Mouse (Mus musculus) Patski (cell line): ENCODE measurements at regions not wholly inside any gene's neighbourhood (a gene's known extent, or its start where the extent isn't known, plus 50 kb on each side); places are given as distances from the start of the nearest gene placed in this dataset.

Experiments
- ATAC-seq: fragments of 100-300 bp; one replicate; pipeline ENCODE4 v1.8.0; 2021
- CTCF ChIA-PET: fragments of 350-600 bp; sonication (Branson Sonifier 250); formaldehyde crosslinking; loops from one replicate; lab custom pipeline; 2022; ENCODE audit warnings: inconsistent platforms; lab: Charles Lee
- POLR2A ChIA-PET: fragments of 350-600 bp; sonication (Branson Sonifier 250); formaldehyde crosslinking; loops from one replicate; lab custom pipeline; 2022; ENCODE audit warnings: antibody characterized with exemption, inconsistent platforms; lab: Charles Lee
- DNase-seq: peaks from one replicate; pipeline ENCODE4 v3.0.0-alpha.2; 2011; ENCODE audit warnings: low read depth, low spot score
- H3K27me3 ChIP-seq: fragments of 371-371 bp; one replicate; pipeline ENCODE4 v1.5.1; 2021
- CTCF ChIP-seq: fragments of 100-300 bp; IDR thresholded peaks from one replicate; pipeline ENCODE4 v1.5.1; 2021
- in situ Hi-C: fragments of 300-500 bp; cut with MboI; formaldehyde crosslinking; loops from 3 replicates; pipeline ENCODE4 v1.11.1; 2018; ENCODE audit warnings: low pct_unique_long_range_greater_than_20kb, mixed read lengths

DNA sequence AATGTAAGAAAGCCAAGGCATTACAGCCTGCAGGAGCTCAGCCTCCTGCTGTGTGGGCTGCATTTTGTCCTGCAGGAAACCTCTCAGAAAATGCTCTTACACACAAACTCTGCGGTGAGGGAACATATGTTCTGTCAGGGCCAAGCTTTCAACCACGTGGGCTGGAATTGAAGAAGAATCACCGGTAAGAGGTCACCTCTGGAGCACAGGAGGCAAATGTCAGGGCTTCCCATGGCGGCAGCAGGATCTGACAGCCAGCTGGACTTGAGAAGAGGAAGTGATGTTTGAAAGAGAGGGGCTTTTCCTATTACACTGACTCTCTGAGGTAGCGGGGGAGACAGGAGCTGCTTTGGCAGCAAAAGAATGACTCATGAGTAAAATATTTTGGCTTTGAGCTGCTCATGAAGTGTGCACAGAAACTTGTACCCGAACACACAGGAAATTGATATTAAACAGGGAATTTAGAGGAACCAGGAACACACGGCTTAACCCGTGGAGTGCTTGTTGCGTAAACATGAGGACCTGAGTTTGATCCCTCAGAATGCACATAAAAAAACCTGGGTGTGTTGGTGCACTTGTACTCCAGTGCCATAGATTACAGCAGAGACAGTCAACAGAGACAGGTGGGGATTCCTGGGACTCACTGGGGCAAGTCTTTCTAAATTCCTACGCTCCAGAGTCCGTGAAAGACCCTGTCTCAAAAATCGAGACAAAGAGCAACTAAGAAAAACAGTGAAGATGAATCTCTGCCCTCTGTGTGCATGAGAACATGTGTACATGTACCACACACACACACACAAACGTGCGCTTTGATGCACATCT, 848.1 kb upstream of the A1bg start:
- H3K27me3 ChIP-seq = no peaks in the 10 kb centered on the region
- peak; percentile 77 for ATAC-seq
- POLR2A ChIA-PET = interaction anchor here (0.6 to 1.0 kb wide), 2 partner anchors 16 to 171 kb away, joined by 3 read pairs; no protein-coding TSS in a partner anchor
- in situ Hi-C loops = no loop called here
- DNase-seq = peak; percentile 41
- CTCF ChIA-PET = interaction anchor here (1.6 kb wide), 1 partner anchor 73 kb away, joined by 3 read pairs; no protein-coding TSS in a partner anchor
- TF ChIP-seq CTCF = no peak

DNA sequence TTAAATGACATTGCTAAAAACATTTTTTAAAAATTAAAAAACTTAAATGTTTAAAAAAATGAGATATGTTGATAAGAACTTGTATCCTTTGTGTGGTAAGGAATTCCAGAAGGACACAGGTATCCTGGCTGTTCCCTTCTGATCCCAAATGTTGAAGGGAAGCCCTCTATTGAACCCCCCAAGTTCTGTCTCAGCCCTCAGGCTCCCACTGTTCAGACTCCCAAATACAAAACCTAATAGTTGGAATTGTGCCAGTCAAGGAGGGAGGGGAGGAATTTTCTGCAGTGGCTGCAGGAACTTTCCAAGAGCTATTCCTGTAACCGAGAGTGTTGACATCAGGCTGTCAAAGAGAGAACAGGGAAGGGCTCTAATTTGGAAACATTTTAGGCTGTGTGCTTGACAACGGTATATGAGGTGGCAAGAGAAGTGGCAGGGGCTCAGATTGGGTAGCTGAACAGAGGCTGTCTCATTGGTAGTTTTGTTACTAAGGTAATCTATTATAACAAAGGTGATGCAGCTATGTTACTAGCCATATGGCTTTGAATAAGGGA, 843.8 kb upstream of the A1bg start:
- CTCF ChIA-PET = interaction anchor here (1.0 to 2.4 kb wide), 5 partner anchors 11 to 35 kb away, joined by 3 to 10 read pairs (median 3); no protein-coding TSS in a partner anchor

DNA sequence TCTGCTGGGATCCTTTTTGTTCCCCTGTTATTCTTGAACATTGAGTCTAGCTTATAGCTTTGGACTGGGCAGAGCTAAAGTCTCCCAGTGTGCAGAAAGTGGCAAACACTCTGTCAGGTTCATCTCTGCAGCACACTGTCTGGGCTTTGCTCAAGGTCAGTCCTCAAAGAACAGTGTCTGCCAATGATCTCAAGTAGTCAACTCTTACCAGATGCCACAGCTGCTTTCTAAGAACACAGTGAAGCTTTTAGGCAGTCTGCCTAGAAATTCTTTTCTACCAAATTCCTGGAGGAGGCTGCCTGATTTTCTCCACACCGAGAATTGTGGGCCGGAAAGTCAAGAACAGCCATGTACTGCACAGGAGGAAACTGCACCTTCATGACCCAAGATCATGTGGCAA, 831.0 kb upstream of the A1bg start:
- in situ Hi-C loops = no loop called here
- no peak for TF ChIP-seq CTCF

More for the DNA sequence above, 843.8 kb upstream of the A1bg start:
- POLR2A ChIA-PET = no interaction called here
- ATAC-seq = no peak
- TF ChIP-seq CTCF = no peak
- H3K27me3 ChIP-seq = no peaks in the 10 kb centered on the region
- in situ Hi-C loops = no loop called here
- DNase-seq = no peak

GRCm38 (mm10) chr15:61723696-61724095, 800.9 kb upstream of the A1bg start:
- ChIA-PET CTCF (no interaction called here), POLR2A (no interaction called here)
- H3K27me3 ChIP-seq = no peaks in the 10 kb centered on the region
- DNase-seq (no peak), ATAC-seq (no peak)
- TF ChIP-seq CTCF = no peak
- in situ Hi-C loops = no loop called here

More for the DNA sequence above, 831.0 kb upstream of the A1bg start:
- DNase-seq (no peak), ATAC-seq (no peak)
- no peaks in the 10 kb centered on the region for H3K27me3 ChIP-seq
- ChIA-PET POLR2A (no interaction called here), CTCF (interaction anchor here (1.0 to 2.9 kb wide), 3 partner anchors 13 to 58 kb away, joined by 3 to 10 read pairs (median 3); no protein-coding TSS in a partner anchor)

DNA sequence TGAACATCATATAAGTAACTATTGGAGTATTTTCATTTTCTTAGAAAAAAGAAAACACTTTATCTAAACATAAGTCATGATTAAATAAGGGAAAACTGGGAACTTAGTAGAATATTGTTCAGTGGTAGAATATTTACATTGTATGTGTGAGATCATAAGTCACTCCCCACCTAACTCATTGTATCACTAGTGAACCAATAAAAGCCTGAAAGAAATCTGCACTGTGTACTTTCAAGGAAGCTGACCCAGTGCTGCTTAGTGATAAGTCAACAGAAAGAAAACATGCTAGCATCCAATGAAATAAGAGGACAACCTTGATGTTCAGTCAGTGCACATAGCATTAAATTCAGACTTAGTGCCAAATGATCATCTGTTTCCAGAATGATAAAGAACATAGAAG, 795.7 kb upstream of the A1bg start:
- ChIA-PET CTCF (no interaction called here), POLR2A (no interaction called here)
- ATAC-seq = no peak
- in situ Hi-C loops = no loop called here
- no peaks in the 10 kb centered on the region for H3K27me3 ChIP-seq
- no peak for TF ChIP-seq CTCF
- no peak for DNase-seq

- no peak for DNase-seq
- ATAC-seq = no peak
- no peaks in the 10 kb centered on the region for H3K27me3 ChIP-seq
- ChIA-PET CTCF (interaction anchor here (1.2 kb wide), 1 partner anchor 11 kb away, joined by 3 read pairs; no protein-coding TSS in a partner anchor), POLR2A (no interaction called here)
- TF ChIP-seq CTCF = no peak
- in situ Hi-C loops = no loop called here
Observed at GRCm38 (mm10) chr15:61717216-61717615, 794.4 kb upstream of the A1bg start.

- POLR2A ChIA-PET = interaction anchor here (0.9 kb wide), 1 partner anchor 26 kb away, joined by 3 read pairs; no protein-coding TSS in a partner anchor
- in situ Hi-C loops = no loop called here
- no peak for TF ChIP-seq CTCF
- no peaks in the 10 kb centered on the region for H3K27me3 ChIP-seq
- ATAC-seq (no peak), DNase-seq (no peak)
- CTCF ChIA-PET = no interaction called here
Observed at GRCm38 (mm10) chr15:61713953-61714352, 791.1 kb upstream of the A1bg start.

DNA sequence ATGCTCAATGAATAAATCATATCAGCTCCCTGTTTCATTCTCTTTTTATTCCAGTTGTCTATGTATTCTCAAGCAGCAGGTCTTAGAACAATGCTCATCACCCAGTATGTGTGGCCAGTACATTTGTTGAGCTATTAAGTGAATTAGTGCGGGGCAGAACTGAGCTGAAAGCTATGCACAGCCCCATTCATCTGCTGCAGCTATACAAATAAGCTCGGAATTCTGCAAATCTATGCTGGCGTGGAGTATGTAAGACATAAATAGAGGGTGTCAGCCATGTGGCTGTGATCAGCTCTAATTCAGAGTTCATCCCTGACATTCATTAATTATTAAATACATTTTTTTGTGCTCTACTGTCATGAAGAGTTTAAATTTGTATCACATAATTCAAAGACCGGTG, 786.1 kb upstream of the A1bg start:
- DNase-seq (no peak), ATAC-seq (no peak)
- ChIA-PET POLR2A (no interaction called here), CTCF (interaction anchor here (0.7 kb wide), 1 partner anchor 10 kb away, joined by 3 read pairs; no protein-coding TSS in a partner anchor)
- TF ChIP-seq CTCF = no peak
- in situ Hi-C loops = no loop called here
- no peaks in the 10 kb centered on the region for H3K27me3 ChIP-seq

GRCm38 (mm10) chr15:61707952-61708351, 785.1 kb upstream of the A1bg start:
- ChIA-PET CTCF (no interaction called here), POLR2A (no interaction called here)
- ATAC-seq = no peak
- in situ Hi-C loops = no loop called here
- TF ChIP-seq CTCF = no peak
- DNase-seq = no peak
- H3K27me3 ChIP-seq = no peaks in the 10 kb centered on the region

- POLR2A ChIA-PET = no interaction called here
Observed at GRCm38 (mm10) chr15:61692679-61693078, 769.9 kb upstream of the A1bg start.

DNA sequence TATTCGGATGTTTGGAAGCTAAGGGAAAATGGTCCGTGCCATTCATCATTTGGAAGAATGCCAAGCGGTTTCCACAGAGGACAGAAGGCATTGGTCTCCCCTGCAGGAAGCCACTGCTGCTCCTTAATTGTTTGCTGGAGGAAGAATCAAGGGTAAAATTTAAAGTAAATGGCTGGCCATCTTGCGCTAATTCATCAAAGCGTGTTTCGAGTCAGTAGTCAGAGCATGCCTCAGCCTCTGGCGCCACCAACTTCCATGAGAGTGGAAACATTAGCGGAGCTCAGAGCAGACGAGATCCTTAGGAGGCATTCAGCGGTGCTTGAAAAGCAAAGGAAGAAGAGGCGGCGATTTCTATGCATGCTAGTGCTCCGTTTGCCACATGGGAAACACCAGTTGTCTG, 767.6 kb upstream of the A1bg start:
- no peak for DNase-seq
- in situ Hi-C loops = no loop called here
- CTCF ChIA-PET = no interaction called here
- H3K27me3 ChIP-seq = no peaks in the 10 kb centered on the region
- ATAC-seq = no peak
- POLR2A ChIA-PET = no interaction called here
- no peak for TF ChIP-seq CTCF

More at GRCm38 (mm10) chr15:61692679-61693078, 769.9 kb upstream of the A1bg start:
- in situ Hi-C loops = no loop called here
- no peak for DNase-seq
- CTCF ChIA-PET = no interaction called here
- no peak for ATAC-seq
- no peaks in the 10 kb centered on the region for H3K27me3 ChIP-seq
- TF ChIP-seq CTCF = no peak
